In the genomic region with DNA sequence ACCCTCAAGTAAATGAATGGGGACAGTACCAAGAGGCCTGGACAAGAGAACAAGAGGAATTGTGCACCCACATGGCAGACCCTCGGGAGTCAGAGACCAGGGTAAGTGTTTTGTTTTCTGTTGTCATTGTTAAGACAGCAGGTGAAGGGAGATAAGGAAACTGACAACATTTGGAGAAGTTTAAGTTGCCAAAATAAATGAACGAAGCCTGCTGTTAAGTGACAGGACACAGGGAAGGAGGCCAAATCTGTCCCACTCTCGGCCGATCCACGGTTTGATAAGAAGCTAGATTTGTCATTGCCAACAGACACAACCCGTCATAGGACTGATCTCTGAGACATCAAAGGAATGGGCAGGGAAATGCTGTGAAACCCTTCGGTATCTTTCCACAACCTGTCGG, we compare ENCODE assay signal across 20 mouse cellular contexts.
A peak's percentile ranks its signal among the peaks of the same experiment; 100 is the strongest.
DNase-seq lines count a peak whose midpoint lies in the region; ATAC-seq and TF ChIP-seq lines count a peak whose summit lies in the region.
"Had no signal": no experiment of that assay in that cellular context is flagged by ENCODE, and none has a peak within 500 bp of the region (broad histone marks: within the 10 kb centered on the region; RNA-seq: fewer than 3 reads in every experiment).

No protein-coding gene starts in this region.

- WGBS in hindbrain, embryonic 16.5 days: 70% methylated on average over 8 of the region's 8 CpGs

- H3K9me3 ChIP-seq in G1E (replicated peaks): no peaks in the 10 kb centered on the region
- no peaks in the 10 kb centered on the region for H3K9me3 ChIP-seq in MEL (replicated peaks; ENCODE audit: insufficient read depth, low read length)
- H3K9me3 ChIP-seq in hindbrain, embryonic 16.5 days (ENCODE audit: control insufficient read depth, low read length): no peaks in the 10 kb centered on the region
- H3K9me3 ChIP-seq: embryonic facial prominence, embryonic 10.5 days; embryonic facial prominence, embryonic 12.5 days; forebrain, embryonic 13.5 days; forebrain, embryonic 15.5 days had no signal

- H3K9ac ChIP-seq in MEL (ENCODE audit: control insufficient read depth, low read depth, low read length, poor library complexity, severe bottlenecking): no peak overlapping the region
- no peak overlapping the region for H3K9ac ChIP-seq in hindbrain, embryonic 16.5 days (ENCODE audit: low read depth, low read length)
- H3K9ac ChIP-seq: embryonic facial prominence, embryonic 12.5 days; forebrain, embryonic 13.5 days; forebrain, embryonic 15.5 days; forebrain, postnatal 0 days had no signal

- TF ChIP-seq EP300 in MEL (IDR thresholded peaks at IDR 0.05; ENCODE audit: low read depth in 1 of 2, low read length in 2 of 2): peak; percentile 62 to 77

- H3K27ac ChIP-seq in MEL (ENCODE audit: control insufficient read depth, low read depth, low read length): no peak overlapping the region
- H3K27ac ChIP-seq in hindbrain, embryonic 16.5 days (ENCODE audit: low read depth, low read length): no peak overlapping the region
- H3K27ac ChIP-seq: embryonic facial prominence, embryonic 10.5 days; embryonic facial prominence, embryonic 12.5 days; forebrain, embryonic 13.5 days; forebrain, embryonic 15.5 days had no signal

- H3K27me3 ChIP-seq in G1E (ENCODE audit: insufficient read depth, low read length) (no peaks in the 10 kb centered on the region), MEL (ENCODE audit: control insufficient read depth in 1 of 2, insufficient read depth in 2 of 2, low read length in 2 of 2) (no peaks in the 10 kb centered on the region)
- H3K27me3 ChIP-seq in hindbrain, embryonic 16.5 days (replicated peaks; ENCODE audit: control insufficient read depth, insufficient read depth, low read length): no peaks in the 10 kb centered on the region
- H3K27me3 ChIP-seq: embryonic facial prominence, embryonic 12.5 days; forebrain, embryonic 13.5 days; forebrain, embryonic 15.5 days had no signal

- DNase-seq in G1E (ENCODE audit: low spot score) (peak; percentile 13), MEL (ENCODE audit: low read depth, low spot score) (peak; percentile 39)
- no peak for DNase-seq in layer of hippocampus, adult 9-10 months (ENCODE audit: low spot score)
- DNase-seq in lung, postnatal 10 days: no peak
- DNase-seq: adrenal gland, adult 2 months; adrenal gland, postnatal 10 days; adrenal gland, postnatal 25 days; cerebellum, adult 11 months; cerebellum, adult 18-20 months; cerebellum, adult 8-10 months; cerebellum, adult 9-11 months; cerebellum, postnatal 14 days; cerebellum, postnatal 36 days; forebrain, postnatal 0 days had no signal

- H3K79me2 ChIP-seq in MEL (ENCODE audit: control insufficient read depth, insufficient read depth, low read length, poor library complexity): no peaks in the 10 kb centered on the region

- ATAC-seq in G1E (ENCODE audit: extremely low read depth, insufficient number of reproducible peaks, low FRiP score, poor library complexity, severe bottlenecking): peak; percentile 12; the same call in 1 of the 2 replicates
- ATAC-seq in megakaryocyte progenitor cell, adult 5-6 weeks (replicated peaks; ENCODE audit: poor library complexity): peak; percentile 41
- ATAC-seq in hindbrain, embryonic 16.5 days: no peak
- ATAC-seq: forebrain, embryonic 13.5 days; forebrain, embryonic 15.5 days; forebrain, postnatal 0 days had no signal

- no peak for TF ChIP-seq POLR2A in MEL (IDR thresholded peaks at IDR 0.05; ENCODE audit: control insufficient read depth in 1 of 2, insufficient read depth in 1 of 2, low read depth in 1 of 2, low read length in 2 of 2, poor library complexity in 1 of 2)

- H3K36me3 ChIP-seq in G1E (replicated peaks): peaks cover 50% of the 10 kb centered on the region
- peaks cover 0 to 9% of the 10 kb centered on the region in 2 experiments; a peak in 2 of 4 replicates for H3K36me3 ChIP-seq in MEL (ENCODE audit: control insufficient read depth in 1 of 2, insufficient read depth in 2 of 2, low read length in 2 of 2)
- no peaks in the 10 kb centered on the region for H3K36me3 ChIP-seq in hindbrain, embryonic 16.5 days (ENCODE audit: control insufficient read depth, insufficient read depth, low read length)
- H3K36me3 ChIP-seq: embryonic facial prominence, embryonic 10.5 days; embryonic facial prominence, embryonic 12.5 days; forebrain, embryonic 15.5 days had no signal

- no peak for TF ChIP-seq CTCF in G1E (IDR thresholded peaks at IDR 0.05; ENCODE audit: low read depth, low read length)
- TF ChIP-seq CTCF in MEL (IDR thresholded peaks at IDR 0.05 in 2 of 3, conservative IDR thresholded peaks at IDR 0.05 in 1 of 3; ENCODE audit: control insufficient read depth in 1 of 3, insufficient read depth in 1 of 3, low read depth in 2 of 3, low read length in 3 of 3, poor library complexity in 1 of 3, severe bottlenecking in 1 of 3): no peak

- peaks cover 7% of the 10 kb centered on the region; the same call in 1 of the 2 replicates for H3K4me1 ChIP-seq in G1E (ENCODE audit: insufficient read depth, low read depth, low read length)
- H3K4me1 ChIP-seq in MEL (ENCODE audit: control insufficient read depth in 1 of 2, insufficient read depth in 2 of 2, low read length in 2 of 2): peaks cover 0 to 4% of the 10 kb centered on the region in 2 experiments; a peak in 1 of 4 replicates
- no peaks in the 10 kb centered on the region for H3K4me1 ChIP-seq in hindbrain, embryonic 16.5 days (ENCODE audit: control insufficient read depth, insufficient read depth, low read depth, low read length)
- H3K4me1 ChIP-seq: embryonic facial prominence, embryonic 10.5 days; embryonic facial prominence, embryonic 12.5 days; forebrain, embryonic 13.5 days; forebrain, embryonic 15.5 days had no signal

- no peak overlapping the region for H3K4me2 ChIP-seq in hindbrain, embryonic 16.5 days (ENCODE audit: low read length)
- H3K4me2 ChIP-seq: embryonic facial prominence, embryonic 12.5 days; forebrain, embryonic 13.5 days; forebrain, embryonic 15.5 days had no signal

- TF ChIP-seq RAD21 in MEL (IDR thresholded peaks at IDR 0.05; ENCODE audit: low read depth, low read length): no peak

- H3K4me3 ChIP-seq in G1E (ENCODE audit: low read depth, low read length) (no peak overlapping the region), MEL (ENCODE audit: control insufficient read depth in 1 of 2, insufficient read depth in 1 of 2, low read depth in 2 of 2, low read length in 2 of 2) (no peak overlapping the region)
- H3K4me3 ChIP-seq in hindbrain, embryonic 16.5 days (ENCODE audit: low read length): no peak overlapping the region
- H3K4me3 ChIP-seq: embryonic facial prominence, embryonic 10.5 days; embryonic facial prominence, embryonic 12.5 days; forebrain, embryonic 13.5 days; forebrain, embryonic 15.5 days had no signal

TF ChIP-seq in MEL, 35 proteins besides CTCF, POLR2A, EP300 and RAD21:
- peak; percentile 75 for TF ChIP-seq GATA1 (IDR thresholded peaks at IDR 0.05; ENCODE audit: low read depth, low read length)
- no peak for TF ChIP-seq BHLHE40 (IDR thresholded peaks at IDR 0.05; ENCODE audit: borderline replicate concordance, low read depth, low read length)
- no peak for TF ChIP-seq MEF2A (IDR thresholded peaks at IDR 0.05; ENCODE audit: extremely low read depth, insufficient replicate concordance, low read depth, low read length, poor library complexity, severe bottlenecking)
- peak; percentile 75 for TF ChIP-seq RCOR1 (IDR thresholded peaks at IDR 0.05; ENCODE audit: low read depth, low read length)
- no peak for TF ChIP-seq MYC (IDR thresholded peaks at IDR 0.05; ENCODE audit: low read depth, low read length)
- no peak for TF ChIP-seq JUND (IDR thresholded peaks at IDR 0.05; ENCODE audit: low read depth, low read length)
- TF ChIP-seq SMC3 (IDR thresholded peaks at IDR 0.05; ENCODE audit: low read depth, low read length): no peak
- TF ChIP-seq ETS1 (IDR thresholded peaks at IDR 0.05; ENCODE audit: low read depth, low read length): peak; percentile 76
- TF ChIP-seq TBP (IDR thresholded peaks at IDR 0.05; ENCODE audit: low read depth, low read length): no peak
- no peak for TF ChIP-seq MAZ (IDR thresholded peaks at IDR 0.05; ENCODE audit: low read depth, low read length)
- TF ChIP-seq GABPA (IDR thresholded peaks at IDR 0.05; ENCODE audit: low read depth, low read length): no peak
- TF ChIP-seq POLR2AphosphoS5 (IDR thresholded peaks at IDR 0.05; ENCODE audit: borderline replicate concordance, low read depth, low read length): no peak
- TF ChIP-seq SIN3A (IDR thresholded peaks at IDR 0.05; ENCODE audit: low read length): no peak; the same call in 1 of the 2 replicates
- TF ChIP-seq USF1 (IDR thresholded peaks at IDR 0.05; ENCODE audit: low read depth, low read length): no peak
- peak; percentile 60; the same call in 1 of the 2 replicates for TF ChIP-seq MYB (IDR thresholded peaks at IDR 0.05; ENCODE audit: low read depth, low read length)
- no peak for TF ChIP-seq E2F4 (IDR thresholded peaks at IDR 0.05; ENCODE audit: borderline replicate concordance, low read depth, low read length)
- TF ChIP-seq ZKSCAN1 (IDR thresholded peaks at IDR 0.05; ENCODE audit: low read depth, low read length): no peak
- no peak for TF ChIP-seq ELF1 (IDR thresholded peaks at IDR 0.05; ENCODE audit: low read depth, low read length)
- TF ChIP-seq TAL1 (IDR thresholded peaks at IDR 0.05; ENCODE audit: low read length): peak; percentile 60
- peak; percentile 64 for TF ChIP-seq TCF12 (IDR thresholded peaks at IDR 0.05; ENCODE audit: low read depth, low read length)
- no peak for TF ChIP-seq CHD2 (IDR thresholded peaks at IDR 0.05; ENCODE audit: low read length)

Comparison
In these comparisons a context has a peak if more than half of its experiments do, and no peak if none do; other contexts are left out.
1. DNase-seq: peak in G1E (single experiment) and MEL (single experiment); none in layer of hippocampus, adult 9-10 months (single experiment) and lung, postnatal 10 days (single experiment).